Mouse (Mus musculus) B cell, adult 2 months (primary cell): ENCODE measurements at regions not wholly inside any gene's neighbourhood (a gene's known extent, or its start where the extent isn't known, plus 50 kb on each side); places are given as distances from the start of the nearest gene placed in this dataset.

Experiments
- DNase-seq, 2 experiments: peaks; one replicate each; pipeline ENCODE4 v3.0.0; 2022

GRCm38 (mm10) chr19:26051478-26052215 lies 379.4 kb downstream of the Dmrt2 start:
- DNase-seq, result no peak

GRCm38 (mm10) chr19:26059668-26060067 lies 387.5 kb downstream of the Dmrt2 start:
- no peak for DNase-seq

GRCm38 (mm10) chr19:26068553-26068952 lies 396.3 kb downstream of the Dmrt2 start:
- no peak for DNase-seq

- DNase-seq, result no peak
Measured at GRCm38 (mm10) chr19:26069908-26070307, 397.7 kb downstream of the Dmrt2 start.

- no peak for DNase-seq
Measured at GRCm38 (mm10) chr19:26088318-26088717, 416.1 kb downstream of the Dmrt2 start.

- no peak for DNase-seq
Measured at GRCm38 (mm10) chr19:26091386-26091785, 419.2 kb downstream of the Dmrt2 start.

- DNase-seq, result no peak
Measured at GRCm38 (mm10) chr19:26093844-26094243, 421.6 kb downstream of the Dmrt2 start.

GRCm38 (mm10) chr19:26114326-26114725 lies 442.1 kb downstream of the Dmrt2 start:
- DNase-seq, result no peak

- no peak for DNase-seq
Measured at GRCm38 (mm10) chr19:26128423-26128822, 456.2 kb downstream of the Dmrt2 start.

GRCm38 (mm10) chr19:26134385-26134784 lies 462.2 kb downstream of the Dmrt2 start:
- no peak for DNase-seq

GRCm38 (mm10) chr19:26135398-26136104 lies 463.3 kb downstream of the Dmrt2 start:
- DNase-seq, result no peak

- DNase-seq, result no peak
Measured at GRCm38 (mm10) chr19:26140647-26141046, 464.2 kb upstream of the Smarca2 start.

- DNase-seq, result no peak
Measured at GRCm38 (mm10) chr19:26143539-26143938, 461.3 kb upstream of the Smarca2 start.

- no peak for DNase-seq
Measured at GRCm38 (mm10) chr19:26151216-26151615, 453.6 kb upstream of the Smarca2 start.

- no peak for DNase-seq
Measured at GRCm38 (mm10) chr19:26164993-26165392, 439.9 kb upstream of the Smarca2 start.

- no peak for DNase-seq
Measured at GRCm38 (mm10) chr19:26181774-26182173, 423.1 kb upstream of the Smarca2 start.

GRCm38 (mm10) chr19:26185012-26185411 lies 419.8 kb upstream of the Smarca2 start:
- DNase-seq, result no peak

GRCm38 (mm10) chr19:26190803-26191202 lies 414.0 kb upstream of the Smarca2 start:
- DNase-seq, result no peak

- no peak for DNase-seq
Measured at GRCm38 (mm10) chr19:26193664-26194063, 411.2 kb upstream of the Smarca2 start.

- no peak for DNase-seq
Measured at GRCm38 (mm10) chr19:26208760-26209159, 396.1 kb upstream of the Smarca2 start.

GRCm38 (mm10) chr19:26234539-26234938 lies 370.3 kb upstream of the Smarca2 start:
- no peak for DNase-seq

GRCm38 (mm10) chr19:26244067-26244466 lies 360.8 kb upstream of the Smarca2 start:
- DNase-seq, result no peak

GRCm38 (mm10) chr19:26249751-26250150 lies 355.1 kb upstream of the Smarca2 start:
- no peak for DNase-seq

GRCm38 (mm10) chr19:26258677-26259076 lies 346.2 kb upstream of the Smarca2 start:
- DNase-seq, result no peak
